Mouse (Mus musculus): ENCODE measurements at regions not wholly inside any gene's neighbourhood (a gene's known extent, or its start where the extent isn't known, plus 50 kb on each side); places are given as distances from the start of the nearest gene placed in this dataset.

- no peak for DNase-seq (ENCODE audit: low spot score)
Observed at GRCm38 (mm10) chr13:37658519-37658918, 119.7 kb upstream of the Rreb1 start.

DNA sequence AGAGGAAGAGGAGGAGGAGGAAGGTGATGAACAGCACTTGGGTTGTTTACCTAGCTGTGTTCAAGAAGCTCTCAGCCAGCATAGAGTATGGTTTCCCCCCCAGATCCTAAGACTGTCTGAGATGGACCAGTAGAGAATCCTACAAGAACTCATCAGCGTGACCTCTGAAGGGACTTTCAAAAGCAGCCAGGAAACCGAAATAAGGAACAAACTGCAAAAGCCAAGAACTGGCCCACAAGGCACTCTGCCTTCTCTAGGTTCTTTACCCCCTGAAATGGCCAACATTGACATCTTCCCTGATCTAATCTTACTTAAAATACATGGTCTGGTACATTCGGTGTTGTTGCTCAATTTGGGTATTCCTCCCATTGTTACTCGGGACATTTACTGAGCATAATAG is 118.1 kb upstream of the Rreb1 start:
- DNase-seq (ENCODE audit: low spot score), result no peak

GRCm38 (mm10) chr13:37660668-37661067 is 117.5 kb upstream of the Rreb1 start:
- DNase-seq (ENCODE audit: low spot score), result no peak

DNA sequence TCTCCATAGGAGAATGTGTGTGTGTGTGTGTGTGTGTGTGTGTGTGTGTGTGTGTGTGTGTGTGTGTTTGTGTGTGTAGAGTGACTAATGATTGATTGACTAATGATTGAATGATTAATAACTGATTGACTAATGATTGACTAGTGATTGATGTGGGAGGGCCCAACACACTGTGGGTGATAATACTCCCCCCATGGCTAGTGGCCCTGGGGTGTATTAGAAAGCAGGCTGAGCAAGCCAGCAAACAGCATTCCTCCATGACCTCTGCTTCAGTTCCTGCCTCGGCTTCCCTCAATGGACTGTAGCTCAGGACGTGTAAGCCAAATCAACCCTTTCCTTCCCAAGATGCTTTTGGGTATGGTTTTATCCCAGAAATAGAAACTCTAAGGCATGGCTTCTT is 114.1 kb upstream of the Rreb1 start:
- no peak for DNase-seq (ENCODE audit: low spot score)

DNA sequence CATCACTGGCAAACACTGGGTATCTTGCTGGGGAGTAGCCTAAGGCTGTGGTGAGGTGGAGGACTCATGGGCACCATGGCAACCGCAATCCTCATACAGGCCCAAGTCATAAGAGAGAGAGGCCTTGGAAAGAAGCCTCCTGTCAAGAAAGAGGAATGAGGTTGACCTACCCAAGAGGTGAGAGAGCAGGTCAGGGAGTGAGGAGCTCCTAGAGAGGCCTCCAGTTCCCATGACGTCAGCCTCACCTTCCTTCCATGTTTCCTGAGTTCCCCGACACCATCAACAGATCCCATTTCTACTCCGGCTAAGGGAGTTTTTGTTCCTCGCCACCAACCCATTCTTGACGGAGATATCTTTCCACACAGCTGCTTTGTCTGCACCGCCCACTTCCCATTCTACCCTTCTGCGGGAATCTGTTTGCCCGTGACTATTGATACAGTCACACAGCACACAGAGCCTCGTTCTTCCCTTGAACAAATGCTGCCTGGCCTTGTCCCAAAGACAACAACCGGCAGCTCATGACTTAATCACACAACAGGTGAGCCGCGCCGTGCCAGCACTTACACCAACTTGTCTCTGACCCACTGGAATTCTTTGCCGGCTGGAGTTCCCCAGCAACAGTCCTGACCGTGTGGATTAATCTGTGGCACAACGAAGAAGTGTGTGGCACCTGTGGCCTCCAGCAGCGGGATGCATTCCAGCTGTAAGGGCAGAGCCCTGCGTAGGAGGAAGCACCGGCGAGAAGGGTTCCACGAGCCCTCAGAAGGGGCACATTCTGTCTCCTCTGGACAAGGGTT is 111.8 kb upstream of the Rreb1 start:
- peak; percentile 41 for DNase-seq (ENCODE audit: low spot score)

GRCm38 (mm10) chr13:37667386-37667785 is 110.8 kb upstream of the Rreb1 start:
- no peak for DNase-seq (ENCODE audit: low spot score)

- no peak for DNase-seq (ENCODE audit: low spot score)
Observed at GRCm38 (mm10) chr13:37667871-37668270, 110.3 kb upstream of the Rreb1 start.

- DNase-seq (ENCODE audit: low spot score), result no peak
Observed at GRCm38 (mm10) chr13:37671109-37671508, 107.1 kb upstream of the Rreb1 start.

- DNase-seq (ENCODE audit: low spot score), result no peak
Observed at GRCm38 (mm10) chr13:37674676-37675350, 103.4 kb upstream of the Rreb1 start.

DNA sequence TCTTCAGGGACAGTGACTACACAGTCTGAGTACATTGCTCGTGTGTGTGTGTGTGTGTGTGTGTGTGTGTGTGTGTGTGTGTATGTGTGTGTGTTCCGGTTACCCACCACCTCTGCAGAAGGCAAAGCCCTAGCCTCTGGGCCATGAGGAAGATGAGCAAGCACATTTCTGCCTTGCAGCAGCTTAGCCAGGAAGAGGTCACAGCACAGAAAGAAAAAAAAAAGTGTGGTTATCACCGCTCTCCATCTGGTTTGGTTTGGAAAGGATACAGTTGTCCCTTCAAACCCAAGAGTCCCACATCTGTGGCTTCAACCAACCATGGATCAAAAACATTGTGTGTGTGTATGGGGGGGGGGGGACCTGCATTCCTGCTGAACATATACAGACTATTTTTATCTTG is 102.5 kb upstream of the Rreb1 start:
- DNase-seq (ENCODE audit: low spot score), result no peak

- DNase-seq (ENCODE audit: low spot score), result no peak
Observed at GRCm38 (mm10) chr13:37676912-37677311, 101.3 kb upstream of the Rreb1 start.

GRCm38 (mm10) chr13:37678251-37678650 is 99.9 kb upstream of the Rreb1 start:
- DNase-seq (ENCODE audit: low spot score), result no peak

DNA sequence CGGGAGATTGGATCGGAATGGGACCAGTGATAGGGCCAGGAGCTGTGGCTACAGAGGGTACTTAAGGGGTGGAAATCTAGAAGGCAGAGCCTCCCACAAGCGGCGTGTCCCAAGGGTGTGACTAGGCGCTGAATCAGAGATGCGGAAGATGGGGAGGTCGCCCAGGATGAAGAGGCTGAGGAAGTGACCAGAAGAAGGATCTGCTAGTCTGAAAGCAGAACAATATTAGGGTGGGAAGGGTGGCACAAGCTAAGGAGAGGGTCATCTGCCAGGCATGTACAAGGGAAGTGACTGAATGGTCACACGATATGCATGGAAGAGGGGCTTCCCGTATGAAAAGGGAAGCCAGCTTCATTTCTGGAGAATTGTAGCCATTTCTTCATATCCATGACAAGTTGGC is 99.4 kb upstream of the Rreb1 start:
- DNase-seq (ENCODE audit: low spot score), result no peak

GRCm38 (mm10) chr13:37680837-37681619 is 97.2 kb upstream of the Rreb1 start:
- DNase-seq (ENCODE audit: low spot score), result no peak

DNA sequence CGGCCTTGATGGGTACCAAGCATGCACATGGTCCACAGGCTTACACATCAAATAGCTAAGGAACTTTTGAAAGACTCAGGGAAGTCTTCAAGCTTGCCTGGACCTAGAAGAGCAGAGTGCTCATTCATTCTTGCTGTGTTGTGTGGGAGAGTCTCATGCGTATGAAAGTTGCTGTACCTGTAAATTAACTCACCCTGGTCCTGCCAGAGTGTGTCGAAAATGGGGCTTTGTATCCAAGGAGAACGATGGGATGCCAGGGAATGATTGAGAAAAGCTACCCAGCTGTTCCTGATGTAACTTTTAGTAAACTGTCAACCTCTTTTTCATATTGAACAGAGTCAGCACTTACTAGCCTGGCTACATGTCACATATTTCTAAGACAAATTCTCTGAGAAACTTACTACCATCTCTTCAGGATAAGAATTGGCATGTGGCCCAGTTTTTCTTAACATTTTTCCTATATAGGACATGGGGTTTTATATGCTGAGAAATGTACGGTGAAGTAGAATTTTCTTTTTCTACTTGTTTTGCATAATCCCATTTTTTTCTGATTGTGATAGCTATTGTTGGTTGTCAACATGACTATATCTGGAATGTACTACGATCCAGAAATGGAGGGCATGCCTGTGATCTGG is 95.0 kb upstream of the Rreb1 start:
- DNase-seq (ENCODE audit: low spot score), result no peak

- no peak for DNase-seq (ENCODE audit: low spot score)
Observed at GRCm38 (mm10) chr13:37685617-37686016, 92.6 kb upstream of the Rreb1 start.

DNA sequence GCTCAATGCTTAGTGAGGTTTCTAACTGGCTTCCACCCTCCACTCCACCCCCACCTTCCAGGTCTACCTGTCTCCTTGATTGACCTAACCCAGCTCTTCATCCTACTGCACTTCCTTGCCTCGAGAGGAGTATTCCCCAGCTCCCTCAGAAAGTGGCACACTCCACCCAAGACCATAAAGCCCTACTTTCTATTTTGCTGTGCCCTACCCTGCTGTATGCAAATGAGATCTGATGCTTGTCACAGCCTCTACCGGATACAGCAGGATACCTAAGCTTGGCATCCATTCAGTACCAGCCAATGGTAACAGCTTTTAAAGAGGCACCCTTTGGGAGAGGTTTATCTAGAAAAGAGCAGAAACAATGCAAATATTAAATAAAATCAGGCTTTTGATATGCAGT is 92.1 kb upstream of the Rreb1 start:
- DNase-seq (ENCODE audit: low spot score), result no peak

DNA sequence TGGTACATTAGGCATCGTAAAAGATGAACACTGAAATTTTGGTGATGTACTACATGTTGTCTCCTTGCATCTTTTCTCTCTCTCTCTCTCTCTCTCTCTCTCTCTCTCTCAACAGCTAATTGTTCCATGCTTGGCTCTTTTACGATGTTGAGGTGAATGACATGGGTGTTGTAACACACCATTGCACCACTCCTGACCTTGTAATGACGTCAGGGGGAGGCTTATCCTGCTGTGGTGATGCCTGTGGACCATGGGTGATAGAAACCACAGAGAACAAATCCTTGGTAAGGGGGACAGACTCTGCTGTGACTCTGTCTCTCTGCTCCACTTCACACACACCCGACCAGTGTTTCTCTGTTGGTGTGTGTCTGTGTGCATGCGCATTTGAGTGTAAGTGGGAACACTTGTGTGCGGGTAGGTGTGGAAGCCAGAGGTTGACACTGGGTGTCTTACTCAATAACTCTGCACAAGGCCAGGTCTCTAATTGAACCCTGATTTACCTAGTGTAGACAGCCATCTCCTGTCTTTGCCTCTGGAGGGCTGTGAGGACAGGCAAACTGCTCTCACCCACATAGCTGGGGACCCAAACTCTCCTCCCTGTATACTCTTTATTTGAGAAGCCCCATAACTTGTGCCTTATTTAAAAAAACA is 88.9 kb upstream of the Rreb1 start:
- DNase-seq (ENCODE audit: low spot score), result no peak

- DNase-seq (ENCODE audit: low spot score), result no peak
Observed at GRCm38 (mm10) chr13:37691855-37692445, 86.2 kb upstream of the Rreb1 start.

DNA sequence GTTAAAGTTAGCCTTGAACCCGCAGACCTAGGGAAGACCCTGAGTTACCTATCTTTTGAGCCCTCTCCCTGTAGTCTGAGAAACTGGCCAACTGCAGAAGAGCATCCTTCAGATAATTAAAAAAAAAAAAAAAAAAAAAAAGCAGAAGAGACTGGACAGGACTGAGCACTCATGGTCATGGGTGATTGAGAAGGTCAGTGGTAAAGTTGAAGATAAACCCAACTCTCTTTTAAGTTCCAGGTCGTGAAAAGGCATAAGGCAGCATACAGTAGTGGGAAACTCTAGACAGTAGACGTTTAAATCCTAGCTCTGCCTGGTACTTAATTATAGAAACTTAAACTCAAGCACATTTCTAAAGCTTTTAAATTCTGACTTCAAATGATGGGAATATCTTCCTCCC is 84.6 kb upstream of the Rreb1 start:
- DNase-seq (ENCODE audit: low spot score), result no peak

GRCm38 (mm10) chr13:37704475-37704874 is 73.7 kb upstream of the Rreb1 start:
- no peak for DNase-seq (ENCODE audit: low spot score)

- DNase-seq (ENCODE audit: low spot score), result no peak
Observed at GRCm38 (mm10) chr13:37705482-37705881, 72.7 kb upstream of the Rreb1 start.

All from urinary bladder, postnatal 25 days (tissue).